Mouse (Mus musculus): ENCODE data around the gene Hoxa9.

The Hoxa9 gene

GRCm38 (mm10) chr6:52229558-52230416 lies 1.1 kb downstream of the Hoxa9 start:
- DNase-seq (ENCODE audit: extremely low spot score, low read depth, low spot score): no peak

- no peak for DNase-seq (ENCODE audit: extremely low spot score, low read depth, low spot score)
Observed at GRCm38 (mm10) chr6:52228475-52229465, 2.1 kb downstream of the Hoxa9 start.

GRCm38 (mm10) chr6:52227470-52228222 lies 3.2 kb downstream of the Hoxa9 start:
- DNase-seq (ENCODE audit: extremely low spot score, low read depth, low spot score): no peak

GRCm38 (mm10) chr6:52226569-52227257 lies 4.2 kb downstream of the Hoxa9 start:
- DNase-seq (ENCODE audit: extremely low spot score, low read depth, low spot score): no peak

GRCm38 (mm10) chr6:52225612-52226568 lies 5.0 kb downstream of the Hoxa9 start:
- no peak for DNase-seq (ENCODE audit: extremely low spot score, low read depth, low spot score)

GRCm38 (mm10) chr6:52224895-52225611 lies 5.8 kb downstream of the Hoxa9 start:
- DNase-seq (ENCODE audit: extremely low spot score, low read depth, low spot score): no peak

- no peak for DNase-seq (ENCODE audit: extremely low spot score, low read depth, low spot score)
Observed at GRCm38 (mm10) chr6:52223939-52224760, 6.7 kb downstream of the Hoxa9 start.

GRCm38 (mm10) chr6:52222729-52223128 lies 8.2 kb downstream of the Hoxa9 start:
- no peak for DNase-seq (ENCODE audit: extremely low spot score, low read depth, low spot score)

GRCm38 (mm10) chr6:52221993-52222685 lies 8.8 kb downstream of the Hoxa9 start:
- DNase-seq (ENCODE audit: extremely low spot score, low read depth, low spot score): no peak

GRCm38 (mm10) chr6:52221337-52221992 lies 9.4 kb downstream of the Hoxa9 start, which contains the start of gene Hoxa7:
Gene Hoxa7, minus strand, starts transcription at chr6:52221854.
- no peak for DNase-seq (ENCODE audit: extremely low spot score, low read depth, low spot score)

- no peak for DNase-seq (ENCODE audit: extremely low spot score, low read depth, low spot score)
Observed at GRCm38 (mm10) chr6:52220865-52221310, 10.0 kb downstream of the Hoxa9 start.

- DNase-seq (ENCODE audit: extremely low spot score, low read depth, low spot score): no peak
Observed at GRCm38 (mm10) chr6:52220003-52220864, 10.7 kb downstream of the Hoxa9 start.

- no peak for DNase-seq (ENCODE audit: extremely low spot score, low read depth, low spot score)
Observed at GRCm38 (mm10) chr6:52219234-52219942, 11.5 kb downstream of the Hoxa9 start.

- no peak for DNase-seq (ENCODE audit: extremely low spot score, low read depth, low spot score)
Observed at GRCm38 (mm10) chr6:52218643-52219215, 12.2 kb downstream of the Hoxa9 start.
